Mouse (Mus musculus) kidney, postnatal 10 days (tissue): ENCODE data around the gene Pask.
A peak's percentile ranks its signal among the peaks of the same experiment; 100 is the strongest.
"Not testable (repeated sequence)": the region's sequence is repeated elsewhere in the genome, so short reads cannot be mapped to it uniquely, and the experiment has no call there.

ENCODE experiments used
- DNase-seq: peaks from one replicate; pipeline ENCODE4 v3.0.0; 2021; ENCODE audit warnings: mixed read lengths

The Pask gene

DNA sequence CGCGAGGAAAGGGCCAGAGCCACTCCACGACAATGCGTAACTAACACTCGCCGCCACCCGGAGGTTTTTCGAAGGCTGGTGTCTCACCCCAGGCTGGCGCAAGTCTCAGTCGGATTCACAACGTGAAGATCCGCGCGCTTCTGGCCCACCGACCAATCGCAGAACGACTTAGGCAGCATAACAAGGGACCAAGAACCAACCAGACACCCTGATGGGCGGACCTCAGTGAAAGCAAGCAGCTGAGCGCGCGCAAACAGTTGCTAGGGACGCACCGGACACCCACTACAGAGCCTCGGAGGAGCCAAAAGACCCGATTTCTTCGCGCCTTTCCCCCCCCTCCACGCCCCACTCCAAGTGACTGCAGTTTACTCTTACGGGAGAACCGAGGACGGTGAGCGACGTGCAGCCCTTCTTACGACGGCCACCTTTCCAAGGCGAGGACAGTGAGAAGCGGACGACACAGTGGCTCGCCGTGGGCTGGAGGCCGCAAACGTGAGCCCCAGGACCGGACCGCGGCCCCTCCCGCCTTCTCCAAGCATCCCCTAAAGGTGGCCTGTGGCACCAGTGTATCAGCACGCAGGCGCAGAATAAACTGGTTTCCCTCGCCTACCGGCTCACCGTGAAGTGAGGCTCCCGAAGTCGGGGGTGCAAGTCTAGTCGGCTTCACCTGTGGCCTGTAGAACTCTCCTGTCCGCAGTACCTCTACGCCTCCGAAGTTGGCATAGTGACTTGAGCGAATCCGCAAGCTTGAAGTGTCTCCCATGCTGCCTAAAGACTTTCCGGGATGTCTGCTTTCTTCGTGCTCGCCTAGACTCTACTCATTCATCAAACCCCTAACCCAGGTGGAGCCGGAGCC is at the start of gene Pask, which contains the start of gene Ppp1r7:
TSS of gene Pask (minus strand) at position 835 of the 856 bp plus-strand sequence.
TSS of gene Ppp1r7 (plus strand) at position 207 of the 856 bp plus-strand sequence.
- peak; percentile 96 for DNase-seq

DNA sequence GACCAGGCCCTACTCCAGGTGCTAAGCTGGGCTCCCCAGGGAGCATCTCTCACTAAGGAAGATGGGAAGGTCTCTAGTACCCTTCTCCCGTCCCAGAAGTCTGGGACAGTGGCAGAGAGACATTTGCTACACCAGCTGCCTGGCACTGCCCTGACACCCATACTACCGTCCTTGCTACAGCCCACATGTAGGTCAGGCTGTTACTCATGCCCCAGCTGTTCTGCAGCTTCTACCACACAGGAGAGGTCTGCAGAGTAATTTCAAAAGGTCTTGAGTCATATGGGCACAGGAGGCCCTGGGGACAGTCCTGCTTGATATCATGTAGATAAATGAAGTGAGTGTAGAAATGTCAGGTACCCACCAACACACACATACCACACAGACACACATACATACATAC is 45.6 kb upstream of the Pask start:
- DNase-seq = no peak

- DNase-seq = no peak
Observed at GRCm38 (mm10) chr1:93387198-93387597, 43.9 kb upstream of the Pask start.

GRCm38 (mm10) chr1:93379117-93379516 is 35.8 kb upstream of the Pask start:
- DNase-seq = no peak

DNA sequence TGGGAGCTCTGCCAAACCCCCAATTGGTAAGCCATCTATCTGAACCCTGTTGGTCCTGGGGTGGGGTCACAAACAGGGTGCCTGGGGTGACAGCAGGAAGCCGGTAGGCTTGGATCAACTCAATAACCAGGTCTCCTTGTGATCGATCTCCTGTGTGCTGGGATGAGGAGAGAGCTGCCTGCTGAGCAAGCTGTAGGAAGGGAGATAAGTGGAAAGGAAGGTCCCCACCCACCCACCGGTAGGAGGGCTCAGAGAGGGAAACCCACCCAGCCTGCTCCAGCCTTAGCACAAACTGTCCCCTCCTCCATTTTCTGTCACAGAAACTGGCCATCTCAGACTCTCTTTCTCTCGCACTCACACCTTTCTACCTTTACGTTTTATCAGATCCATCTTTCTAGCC is 34.0 kb upstream of the Pask start:
- no peak for DNase-seq

DNA sequence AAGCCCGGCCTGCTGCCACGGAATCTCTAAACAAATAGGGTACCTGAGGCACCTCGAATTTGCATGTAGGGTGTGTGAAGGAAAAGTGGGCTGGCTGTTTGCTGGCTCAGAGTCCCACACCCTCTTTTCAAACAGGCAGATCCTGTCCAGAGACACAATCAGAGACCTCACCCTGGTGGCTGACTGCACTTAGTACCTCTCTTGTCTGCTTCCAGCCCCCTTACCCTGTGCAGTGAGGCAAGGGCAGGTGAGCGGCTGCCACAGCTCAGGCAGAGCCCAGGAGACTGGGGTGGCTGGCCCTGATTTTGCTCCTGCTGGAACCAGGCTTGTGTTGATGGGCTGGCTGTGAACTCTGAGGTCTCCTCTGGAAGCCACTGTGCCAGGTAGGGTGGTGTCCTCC is 30.4 kb upstream of the Pask start, which contains the start of gene Ano7:
TSS of gene Ano7 (plus strand) at position 266 of the 400 bp plus-strand sequence.
- no peak for DNase-seq

- no peak for DNase-seq
Observed at GRCm38 (mm10) chr1:93365641-93366040, 22.4 kb upstream of the Pask start.

GRCm38 (mm10) chr1:93362661-93363060 is 19.4 kb upstream of the Pask start:
- DNase-seq = no peak

DNA sequence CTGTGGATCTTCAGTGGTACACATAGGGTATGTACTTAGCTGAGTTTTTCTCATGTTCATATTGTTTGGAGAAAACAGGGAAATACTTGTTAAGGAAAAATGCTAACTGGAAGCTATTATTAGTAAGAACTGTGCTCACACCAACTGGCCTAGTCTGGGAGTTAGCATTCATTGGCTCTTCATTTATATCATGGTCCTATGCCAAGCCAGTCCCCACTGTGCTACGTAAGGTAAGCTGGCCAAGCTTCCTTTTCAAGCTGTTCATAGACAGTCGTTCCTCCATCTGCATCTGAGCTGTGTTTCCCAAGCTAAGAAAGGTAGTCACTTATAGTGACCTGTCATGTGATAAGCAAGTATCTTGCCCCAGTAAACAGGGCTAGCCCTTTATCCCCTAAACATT is 9.4 kb upstream of the Pask start:
- no peak for DNase-seq

GRCm38 (mm10) chr1:93349701-93350100 is 6.4 kb upstream of the Pask start:
- DNase-seq = no peak

GRCm38 (mm10) chr1:93347176-93347575 is 3.9 kb upstream of the Pask start:
- no peak for DNase-seq

GRCm38 (mm10) chr1:93343504-93344047 is 294 bp upstream of the Pask start:
- DNase-seq = peak; percentile 96

DNA sequence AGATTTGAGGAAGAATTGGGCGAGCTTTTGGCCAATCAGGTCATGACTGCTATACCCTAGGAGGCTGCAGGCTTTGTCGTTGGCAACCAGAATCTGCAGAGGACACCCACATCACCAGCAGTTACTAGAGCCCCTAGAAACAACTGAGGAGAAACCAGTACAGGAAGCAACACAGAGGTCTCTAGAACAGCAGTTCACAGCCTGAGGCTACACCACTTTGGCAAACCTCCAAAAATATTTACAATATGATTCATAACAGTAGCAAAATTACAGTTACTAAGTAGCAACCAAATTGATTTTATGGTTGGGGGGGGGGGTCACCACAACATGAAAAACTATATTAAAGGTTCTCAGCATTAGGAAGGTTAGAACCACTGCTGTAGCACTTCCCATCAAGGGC is 8.7 kb downstream of the Pask start:
- no peak for DNase-seq

GRCm38 (mm10) chr1:93326446-93326845 is 16.8 kb downstream of the Pask start:
- no peak for DNase-seq

- no peak for DNase-seq
Observed at GRCm38 (mm10) chr1:93323973-93324372, 19.3 kb downstream of the Pask start.

DNA sequence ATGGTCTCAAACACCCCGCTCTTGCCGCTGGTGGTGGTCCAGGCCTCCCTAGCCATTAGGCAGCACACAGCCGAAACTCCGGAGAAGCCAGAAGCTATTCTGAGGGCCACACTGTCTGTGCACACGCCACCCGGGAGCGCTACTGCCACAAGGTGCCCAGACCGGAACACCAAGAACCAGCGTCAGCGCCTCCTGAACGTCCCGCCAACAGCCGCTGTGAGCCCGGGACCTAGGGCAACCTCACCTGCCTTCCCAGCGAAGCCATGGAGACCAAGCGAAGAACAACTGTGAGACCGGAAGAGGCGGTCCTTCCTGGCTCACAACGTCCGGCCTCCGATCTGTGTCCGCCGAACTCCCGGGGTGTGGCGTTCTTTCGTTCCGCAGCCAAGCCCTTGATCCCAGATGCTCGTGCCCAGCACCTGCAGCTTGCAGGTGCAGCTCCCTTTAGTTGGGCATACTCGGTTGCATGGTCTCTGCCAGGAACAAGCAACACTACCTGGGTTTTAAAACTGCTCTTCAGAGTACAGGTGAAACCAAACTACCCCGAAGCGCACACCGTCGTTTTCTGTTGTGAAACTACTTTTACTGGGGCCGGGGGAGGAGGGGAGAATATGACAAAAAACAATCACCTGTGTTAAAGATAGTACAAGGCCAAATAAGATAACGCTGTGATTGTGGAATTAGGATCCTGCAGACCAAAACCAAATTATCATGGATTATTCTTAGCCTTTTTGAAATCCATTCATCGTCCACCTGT is 37.5 kb downstream of the Pask start, which contains the start of gene Mterf4:
TSS of gene Mterf4 (minus strand) at position 335 of the 757 bp plus-strand sequence.
- peak; percentile 89 for DNase-seq

GRCm38 (mm10) chr1:93300578-93300977 is 42.7 kb downstream of the Pask start:
- no peak for DNase-seq

GRCm38 (mm10) chr1:93299791-93300190 is 43.5 kb downstream of the Pask start:
- no peak for DNase-seq

GRCm38 (mm10) chr1:93294491-93294890 is 48.8 kb downstream of the Pask start:
- not testable (repeated sequence) for DNase-seq

GRCm38 (mm10) chr1:93292006-93292405 is 51.3 kb downstream of the Pask start:
- DNase-seq = no peak

DNA sequence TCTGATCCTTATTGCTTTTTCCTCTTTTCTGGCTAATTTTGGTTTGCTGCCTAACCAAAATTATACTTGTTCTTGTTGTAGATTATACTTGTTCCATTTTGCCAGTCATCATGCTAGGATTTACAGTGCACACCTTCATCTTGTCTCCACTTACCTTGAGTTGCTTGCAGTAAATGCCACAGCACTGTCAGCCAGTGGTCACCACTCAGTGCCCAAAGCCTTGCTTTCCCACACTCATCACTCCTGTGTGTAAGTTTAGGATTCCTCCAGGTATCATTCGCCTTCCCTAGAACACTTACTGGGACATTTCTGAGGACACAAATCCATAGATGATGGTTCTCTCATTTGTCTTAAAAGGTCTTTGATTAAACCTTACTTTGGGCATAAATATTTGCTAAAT is 51.7 kb downstream of the Pask start:
- no peak for DNase-seq

- DNase-seq = no peak
Observed at GRCm38 (mm10) chr1:93290956-93291355, 52.3 kb downstream of the Pask start.

GRCm38 (mm10) chr1:93289678-93290214 is 53.5 kb downstream of the Pask start:
- DNase-seq = no peak
